Mouse (Mus musculus) limb, embryonic 10.5 days (tissue): ENCODE data around the gene Klra9. TPM values are rescaled to one million over a fixed set of nuclear protein-coding genes. Genes with fewer than 3 reads are reported as not detected.
"Not testable (repeated sequence)": the region's sequence is repeated elsewhere in the genome, so short reads cannot be mapped to it uniquely, and the experiment has no call there.

Experiments used
- DNase-seq: peaks from one replicate; pipeline ENCODE4 v3.0.0-alpha.2; 2017; ENCODE audit warnings: low spot score
- H3K27ac ChIP-seq: fragments of 300-500 bp; sonication (generic); 2 replicates; pipeline ENCODE4 v1.5.1; 2016; ENCODE audit warnings: mild to moderate bottlenecking
- H3K27me3 ChIP-seq: fragments of 300-500 bp; sonication (generic); 2 replicates; pipeline ENCODE4 v1.6.1; 2016; ENCODE audit warnings: low read depth, mild to moderate bottlenecking; ENCODE audit not compliant: poor library complexity, severe bottlenecking
- H3K36me3 ChIP-seq: fragments of 300-500 bp; sonication (generic); 2 replicates; pipeline ENCODE4 v1.6.1; 2016; ENCODE audit warnings: mild to moderate bottlenecking, moderate library complexity
- H3K4me1 ChIP-seq: fragments of 300-500 bp; sonication (generic); 2 replicates; pipeline ENCODE4 v1.6.1; 2016
- H3K4me3 ChIP-seq: fragments of 300-500 bp; sonication (generic); 2 replicates; pipeline ENCODE4 v1.5.1; 2016; ENCODE audit warnings: mild to moderate bottlenecking, moderate library complexity
- H3K9me3 ChIP-seq: fragments of 300-500 bp; sonication (generic); replicated peaks from 2 replicates; pipeline ENCODE4 v1.6.1; 2016; ENCODE audit warnings: mild to moderate bottlenecking
- WGBS: fragments of 180-500 bp; shearing (Covaris S2); methylation state at CpG from one replicate; pipeline ENCODE4 v1.1.7; 2016; 5-methylcytosine and 5-hydroxymethylcytosine counted together
- polyA plus RNA-seq: library from polyadenylated mRNA; unstranded; fragments of >200 nt; fragmentation: Nextera tagmentation; extraction: Ambion mirVana; gene quantifications from 2 replicates; pipeline ENCODE4 v1.2.1, GENCODE M21; 2016

Gene Klra9
- not detected in 2 replicates for polyA plus RNA-seq

- H3K36me3 ChIP-seq, H3K9me3 ChIP-seq, H3K4me3 ChIP-seq, H3K27me3 ChIP-seq, H3K27ac ChIP-seq, H3K4me1 ChIP-seq, DNase-seq: not testable (repeated sequence)
- WGBS = 69% methylated on average over 3 of the region's 3 CpGs
Measured at GRCm38 (mm10) chr6:130193012-130193411, at the start of gene Klra9. Gene Klra9 (minus strand): TSS chr6:130193112.

- H3K9me3 ChIP-seq = no peaks in the 10 kb centered on the region
- no peaks in the 10 kb centered on the region for H3K36me3 ChIP-seq
- WGBS = 78% methylated on average over 2 of the region's 2 CpGs
- H3K4me3 ChIP-seq = no peak overlapping the region
- no peaks in the 10 kb centered on the region for H3K4me1 ChIP-seq
- no peaks in the 10 kb centered on the region for H3K27me3 ChIP-seq
- no peak for DNase-seq
- no peak overlapping the region for H3K27ac ChIP-seq
Measured at GRCm38 (mm10) chr6:130237536-130237935, 44.6 kb upstream of the Klra9 start.

GRCm38 (mm10) chr6:130236635-130237034 is 43.7 kb upstream of the Klra9 start:
- Histone ChIP-seq H3K4me1 (no peaks in the 10 kb centered on the region), H3K4me3 (no peak overlapping the region), H3K36me3 (no peaks in the 10 kb centered on the region), H3K27ac (no peak overlapping the region), H3K27me3 (no peaks in the 10 kb centered on the region), H3K9me3 (no peaks in the 10 kb centered on the region)
- no peak for DNase-seq
- WGBS = 63% methylated on average over 1 of the region's 1 CpGs

- no peak within 1 kb of the TSS for H3K27ac ChIP-seq
- no peaks in the 10 kb centered on the region for H3K4me1 ChIP-seq
- no peak within 1 kb of the TSS for H3K4me3 ChIP-seq
- no peaks in the 10 kb centered on the region for H3K27me3 ChIP-seq
- no peaks in the 10 kb centered on the region for H3K9me3 ChIP-seq
- no peak for DNase-seq
- H3K36me3 ChIP-seq = no peaks in the 10 kb centered on the region
Measured at GRCm38 (mm10) chr6:130233222-130233621, 40.3 kb upstream of the Klra9 start, which contains the start of gene Klra7. Gene Klra7 (minus strand): TSS chr6:130233322.

- DNase-seq, H3K4me1 ChIP-seq, H3K9me3 ChIP-seq, H3K27me3 ChIP-seq, H3K27ac ChIP-seq, H3K4me3 ChIP-seq, H3K36me3 ChIP-seq: not testable (repeated sequence)
- WGBS = 91% methylated on average over 1 of the region's 1 CpGs
Measured at GRCm38 (mm10) chr6:130197453-130197852, 4.5 kb upstream of the Klra9 start.

- H3K9me3 ChIP-seq, H3K4me3 ChIP-seq, DNase-seq, H3K4me1 ChIP-seq, H3K27me3 ChIP-seq, H3K27ac ChIP-seq, H3K36me3 ChIP-seq: not testable (repeated sequence)
- WGBS = 74% methylated on average over 4 of the region's 4 CpGs
Measured at GRCm38 (mm10) chr6:130129798-130130197, 63.1 kb downstream of the Klra9 start, which contains the start of gene Klra8. Gene Klra8 (minus strand): TSS chr6:130129898.

Other genes with a start within 250 kb of the Klra9 start
- gene Klra6, start 166.2 kb downstream of the Klra9 start, polyA plus RNA-seq = not detected in 2 replicates
- not detected in 2 replicates for gene Klra4, start 125.8 kb downstream of the Klra9 start, polyA plus RNA-seq
- not detected in 2 replicates for gene Klra8, start 63.2 kb downstream of the Klra9 start, polyA plus RNA-seq
- gene Klra7, start 40.2 kb upstream of the Klra9 start, polyA plus RNA-seq = not detected in 2 replicates
- not detected in 2 replicates for gene Klra10, start 88.8 kb upstream of the Klra9 start, polyA plus RNA-seq
- not detected in 2 replicates for gene Klra3, start 144.5 kb upstream of the Klra9 start, polyA plus RNA-seq
- gene Klra1, start 193.8 kb upstream of the Klra9 start, polyA plus RNA-seq = not detected in 2 replicates